Mouse (Mus musculus): ENCODE results near the gene Gm49450.

Gene Gm49450

DNA sequence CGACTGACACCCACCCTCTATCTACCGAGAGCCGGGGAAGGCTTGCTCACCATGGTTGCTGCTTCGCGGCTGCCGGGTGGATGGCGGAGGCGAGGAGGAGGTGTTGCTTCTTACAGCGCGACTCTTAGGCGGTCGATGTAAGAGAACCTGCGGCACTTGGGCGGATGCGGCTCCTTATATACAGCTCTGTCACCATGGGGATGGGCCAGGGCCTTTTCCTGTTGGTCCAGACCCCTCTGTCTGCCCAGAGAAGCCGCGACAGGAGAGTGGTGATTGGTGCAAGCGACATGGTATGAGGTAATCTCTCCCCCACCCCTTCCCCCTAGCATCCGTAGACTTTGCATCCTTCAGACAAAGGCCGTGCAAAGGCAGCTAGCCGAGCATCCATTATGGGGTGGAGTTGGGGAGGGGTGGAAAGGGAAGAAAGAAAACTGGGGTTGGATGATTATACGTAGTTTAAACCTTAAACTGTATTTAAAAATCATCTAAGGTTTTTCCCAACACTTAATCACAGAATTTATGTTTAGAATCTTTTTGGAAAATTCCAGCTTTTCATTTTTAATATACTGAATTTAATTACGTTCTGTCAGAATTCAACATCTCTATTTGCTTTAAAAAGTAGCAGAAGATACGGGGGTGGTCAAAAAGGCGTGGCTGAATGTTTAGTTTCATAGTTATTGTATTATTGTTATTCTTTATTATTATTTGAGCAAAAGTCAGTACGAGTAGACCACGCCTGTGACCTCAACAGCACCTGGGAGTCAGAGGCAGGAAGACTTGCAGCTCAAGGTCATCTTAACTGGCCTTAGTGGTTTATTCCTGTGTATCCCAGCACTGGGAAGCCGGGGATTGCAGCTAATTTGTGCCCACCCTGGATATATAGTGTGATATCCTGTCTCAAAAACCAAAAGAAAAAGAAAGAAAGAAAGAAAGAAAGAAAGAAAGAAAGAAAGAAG, at the start of gene Gm49450, which contains the start of gene Tuba1a:
Gene Gm49450, minus strand, starts transcription at position 151 of the 956 bp plus-strand sequence.
Gene Tuba1a, minus strand, starts transcription at position 303 of the 956 bp plus-strand sequence.
- peak; percentile 86 to 90 for DNase-seq

DNA sequence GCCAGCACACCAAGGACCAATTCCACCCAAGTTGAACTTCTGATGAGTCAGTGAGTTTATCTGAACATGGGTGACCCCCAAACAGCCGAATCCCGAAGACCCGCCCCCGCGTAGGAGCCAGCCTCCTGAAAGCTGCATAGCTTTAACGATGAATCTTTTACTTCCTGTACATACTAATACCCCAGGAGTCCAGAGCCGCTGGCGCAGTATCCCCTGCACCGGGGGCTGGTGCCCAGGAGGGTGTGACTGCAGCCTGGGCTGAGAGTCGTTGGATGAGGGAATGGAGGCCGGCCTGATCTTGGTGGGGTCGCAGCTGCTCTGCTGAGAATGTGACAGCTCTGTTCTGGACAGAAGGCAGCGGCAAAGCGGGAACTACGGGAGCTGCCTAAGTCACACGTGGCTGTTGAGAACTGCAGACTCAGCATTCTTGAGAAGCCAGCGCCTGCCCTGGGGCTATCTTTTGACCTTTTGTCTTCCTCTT, 48.1 kb upstream of the Gm49450 start:
- DNase-seq = no peak

DNA sequence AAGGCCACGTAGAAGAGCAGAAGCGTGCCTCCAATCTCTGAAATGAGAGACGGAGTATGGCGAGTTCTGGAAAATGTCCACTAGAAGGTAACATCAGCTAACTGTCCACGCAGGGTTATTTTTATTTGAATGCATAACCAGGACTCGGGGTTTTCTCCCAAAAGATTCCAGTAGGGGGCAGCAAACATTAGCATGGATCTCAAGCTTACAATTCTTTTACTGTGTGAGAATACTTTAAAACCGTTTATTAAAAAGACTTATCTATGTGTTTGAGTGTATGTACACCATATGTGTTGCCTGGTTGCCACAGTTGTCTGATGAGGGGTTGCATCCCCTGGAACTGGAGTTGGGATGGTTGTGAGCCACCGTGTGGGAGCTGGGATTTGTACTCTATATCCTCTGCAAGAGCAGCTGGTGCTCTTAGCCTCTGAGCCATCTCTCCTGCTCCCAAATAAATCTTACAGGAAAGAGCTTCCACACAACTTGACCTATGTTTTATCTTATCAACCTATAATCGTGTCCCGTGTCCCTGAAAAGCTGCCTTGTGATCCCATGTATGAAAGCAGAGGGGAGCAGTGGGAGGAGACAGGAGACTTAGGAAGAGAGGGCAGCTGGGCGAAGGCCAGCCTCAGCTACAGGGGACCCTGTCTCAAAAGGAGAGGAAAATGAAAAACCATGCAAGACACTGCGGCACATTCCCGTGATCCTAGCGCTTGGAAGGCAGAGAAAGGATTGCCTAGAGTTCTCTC, 47.4 kb upstream of the Gm49450 start:
- peak in 1 of 2 experiments; percentile 57 for DNase-seq

DNA sequence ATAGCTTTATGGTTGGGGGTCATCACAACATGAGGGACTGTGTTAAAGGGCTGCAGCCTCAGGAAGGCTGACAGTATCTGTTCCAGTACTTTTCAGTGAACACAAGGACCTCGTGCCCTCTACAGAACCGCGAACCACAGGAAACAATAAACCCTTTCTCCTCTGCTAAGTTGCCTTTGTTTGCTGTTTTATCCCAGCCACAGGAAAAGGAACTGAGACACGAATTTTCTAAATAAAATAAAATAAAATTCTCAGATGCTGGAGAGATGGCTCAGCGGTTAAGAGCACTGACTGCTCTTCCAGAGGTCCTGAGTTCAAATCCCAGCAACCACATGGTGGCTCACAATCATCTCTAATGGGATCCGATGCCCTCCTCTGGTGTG, 45.4 kb upstream of the Gm49450 start:
- DNase-seq = no peak

DNA sequence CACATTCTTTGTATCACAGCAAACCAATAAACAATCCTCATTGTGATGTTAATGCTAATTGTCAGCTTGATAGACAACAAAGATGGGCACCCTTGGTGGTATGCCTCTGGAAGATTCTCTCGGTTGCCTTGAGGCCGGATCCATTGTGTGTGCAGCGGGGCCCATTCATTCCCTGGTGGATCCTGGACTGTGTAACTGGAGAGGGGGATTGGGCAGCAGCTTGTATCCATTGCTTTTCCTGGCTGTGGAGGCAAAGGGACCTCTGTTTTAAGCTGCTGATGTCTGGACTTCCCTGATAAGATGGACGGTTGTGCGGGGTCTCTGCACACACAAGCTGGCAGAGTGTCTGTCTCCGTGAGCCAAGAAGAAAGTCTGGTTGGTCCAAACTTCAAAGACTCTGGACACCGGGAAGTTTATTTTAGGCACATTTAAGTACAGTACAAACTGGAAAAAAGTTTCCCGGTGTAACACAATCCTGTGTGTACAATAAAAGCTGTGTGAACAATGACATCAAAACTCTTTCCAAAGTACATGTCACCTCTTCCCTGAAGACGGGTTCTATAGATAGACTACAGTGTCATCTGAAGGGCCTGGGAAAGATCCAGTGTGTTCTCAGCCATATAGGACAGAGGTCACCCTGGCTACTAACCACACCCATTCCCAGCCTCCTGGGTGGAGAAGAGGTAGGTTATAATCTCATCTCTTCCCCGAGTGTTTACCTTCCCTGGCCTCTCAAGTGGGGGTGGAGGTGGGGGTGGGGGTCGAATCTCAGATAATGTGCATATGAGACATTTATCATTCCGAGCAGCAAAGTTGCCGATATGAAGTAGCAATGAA, 44.8 kb upstream of the Gm49450 start:
- DNase-seq = no peak

DNA sequence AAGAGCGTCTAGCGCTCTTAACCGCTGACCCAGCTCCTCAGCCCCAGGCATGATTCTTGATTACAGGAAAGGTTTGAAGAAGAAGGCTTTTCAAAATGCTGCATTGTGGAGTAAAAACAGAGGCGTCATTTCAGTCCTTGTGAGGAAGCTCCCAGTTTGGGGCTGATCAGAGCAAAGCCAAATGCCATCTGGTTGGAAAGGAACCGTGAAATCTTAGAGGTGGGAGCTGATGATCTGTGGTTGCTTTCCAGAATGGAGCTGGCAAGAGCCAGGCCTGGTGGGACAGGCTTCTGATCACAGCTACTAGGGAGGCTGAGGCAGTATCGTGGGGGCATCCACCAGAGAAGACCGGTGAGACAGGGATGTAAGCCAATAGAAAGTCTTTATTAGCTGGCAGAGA, 43.5 kb upstream of the Gm49450 start:
- DNase-seq = no peak

DNA sequence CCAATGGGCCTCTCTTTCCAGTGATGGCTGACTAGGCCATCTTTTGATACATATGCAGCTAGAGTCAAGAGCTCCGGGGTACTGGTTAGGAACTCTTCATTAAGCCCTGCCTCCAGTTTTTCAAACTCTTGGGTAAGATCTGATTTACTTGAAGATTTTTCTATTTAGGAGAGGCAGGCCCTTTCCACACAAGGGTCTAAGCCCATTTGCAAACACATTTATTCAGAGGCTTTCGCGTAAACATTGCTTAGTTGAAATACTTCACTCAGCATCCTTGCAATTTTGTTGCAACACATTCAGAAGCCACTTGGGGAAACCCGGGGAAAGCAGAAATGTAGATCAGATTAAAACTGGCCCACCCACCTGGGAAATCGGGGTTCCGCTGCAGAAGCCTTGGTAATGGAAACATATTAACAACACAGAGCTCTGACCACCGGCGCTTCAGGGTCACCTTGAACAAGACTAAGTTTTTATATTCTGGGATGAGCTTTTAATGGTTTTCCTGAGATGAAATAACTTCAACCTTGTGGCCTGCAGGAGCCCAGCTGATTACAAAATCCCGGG, 41.7 kb upstream of the Gm49450 start:
- no peak for DNase-seq

DNA sequence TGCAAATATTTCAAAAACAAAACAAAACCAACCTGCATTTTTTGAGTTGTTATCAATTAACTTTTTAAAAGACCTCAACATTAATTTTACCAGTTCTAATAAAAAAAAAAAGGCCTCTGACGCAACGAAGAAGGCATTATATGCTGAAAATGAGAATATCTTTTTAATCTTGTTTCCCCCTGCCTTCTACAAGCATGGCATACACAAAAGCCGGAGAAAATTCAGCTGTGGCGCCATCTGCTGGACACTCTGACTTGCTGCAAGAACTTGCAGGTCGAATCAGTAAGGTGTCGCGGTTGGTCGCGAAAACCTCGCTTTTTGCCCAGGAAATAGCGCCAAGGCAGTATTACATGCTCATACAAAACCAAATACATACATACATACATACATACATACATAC, 40.5 kb upstream of the Gm49450 start:
- peak; percentile 72 to 83 for DNase-seq

DNA sequence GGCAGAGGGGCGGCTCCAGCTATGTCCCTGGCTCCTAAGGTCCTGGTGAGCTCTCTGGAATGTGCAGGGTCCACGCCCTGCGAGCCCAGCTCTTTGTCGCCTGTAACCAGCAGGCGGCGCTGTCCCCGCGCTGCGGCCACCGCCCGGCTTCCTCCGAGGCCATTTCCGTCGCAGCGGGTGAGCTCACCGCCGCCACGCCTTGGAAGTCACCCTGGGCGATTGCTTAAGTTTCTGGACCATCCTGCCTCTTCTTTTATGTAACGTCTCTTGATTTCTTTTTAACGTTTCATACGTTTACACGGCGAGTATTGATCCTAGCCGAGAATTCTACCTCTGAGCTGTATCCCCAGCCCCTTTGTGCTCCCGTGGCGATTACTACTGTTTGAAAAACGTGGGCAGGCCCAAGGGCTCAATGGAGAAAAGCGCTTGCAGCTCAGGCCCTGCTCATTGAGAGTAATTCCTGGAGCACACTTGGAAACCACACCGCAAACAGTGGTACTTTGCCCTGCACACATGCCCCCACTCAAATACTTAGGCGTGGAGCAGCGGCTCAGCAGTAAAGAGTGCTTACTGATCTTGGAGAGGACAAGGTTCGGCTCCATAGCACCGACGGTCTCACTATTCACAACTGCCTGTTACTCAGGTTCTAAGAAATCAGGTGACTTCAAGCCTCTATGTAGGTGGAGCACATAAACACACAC, 39.9 kb upstream of the Gm49450 start:
- peak; percentile 83 to 93 for DNase-seq

DNA sequence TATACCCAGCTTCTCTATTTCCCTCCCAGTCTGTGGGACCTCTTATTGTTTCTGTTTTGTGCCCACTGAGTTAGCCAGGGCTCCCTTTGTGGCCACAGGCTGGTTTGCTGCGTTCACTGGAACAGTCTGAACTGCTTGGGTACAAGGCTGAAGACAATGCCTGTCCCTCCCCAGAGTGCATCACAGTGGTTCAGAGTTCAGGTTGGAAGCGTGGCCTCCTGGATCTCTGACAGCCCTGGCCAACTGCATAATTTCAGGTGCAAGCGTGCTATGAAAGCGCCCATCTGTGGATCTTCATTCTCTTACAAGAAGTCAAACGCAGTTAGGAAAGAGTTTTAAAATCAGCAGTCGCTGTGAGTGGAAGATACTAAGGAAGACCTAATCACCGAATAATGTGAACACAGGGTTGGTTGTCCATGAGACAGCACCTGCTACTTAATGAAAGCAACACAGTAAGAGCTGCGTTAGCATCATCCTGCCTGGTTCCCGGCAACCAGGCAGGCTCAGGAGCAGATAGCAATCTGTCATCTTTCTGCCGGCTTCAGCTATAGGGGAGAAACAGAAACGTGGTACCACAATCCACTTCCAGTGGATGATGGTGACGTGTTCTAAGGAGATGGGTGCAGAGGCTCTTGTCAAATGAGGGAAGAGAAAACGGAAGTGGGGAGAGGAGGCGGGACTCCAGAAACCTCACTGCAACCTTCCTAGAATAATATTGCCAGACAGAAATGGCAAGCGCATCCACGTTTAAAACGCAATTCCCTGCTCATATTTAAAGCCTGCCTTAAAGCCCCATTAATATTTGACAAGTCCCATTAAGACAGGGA, 38.9 kb upstream of the Gm49450 start:
- DNase-seq = peak; percentile 25 to 45

DNA sequence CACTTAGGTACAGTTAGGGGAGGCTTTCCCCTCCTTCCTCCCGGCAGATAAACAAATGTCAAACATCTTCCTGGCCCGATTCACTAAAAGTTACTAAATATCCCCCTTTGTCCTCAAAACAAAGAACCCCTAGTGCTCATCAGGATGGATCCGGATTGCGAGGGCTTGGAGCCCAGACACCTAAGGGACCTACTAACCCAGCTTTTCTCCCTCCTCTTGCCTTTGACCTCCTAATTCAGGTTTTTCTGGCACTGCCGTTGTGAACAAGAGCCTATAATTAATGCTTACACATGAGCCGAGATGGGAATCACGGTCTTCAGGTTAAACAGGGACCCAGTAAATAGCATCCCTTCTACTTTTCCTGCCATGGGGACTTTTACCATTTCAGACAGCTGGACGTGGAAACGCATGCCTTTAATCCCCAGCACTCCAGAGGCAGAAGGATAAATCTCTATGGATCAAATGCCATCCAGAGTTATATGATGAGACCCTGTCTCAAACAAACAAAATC, 38.2 kb upstream of the Gm49450 start:
- DNase-seq = no peak

DNA sequence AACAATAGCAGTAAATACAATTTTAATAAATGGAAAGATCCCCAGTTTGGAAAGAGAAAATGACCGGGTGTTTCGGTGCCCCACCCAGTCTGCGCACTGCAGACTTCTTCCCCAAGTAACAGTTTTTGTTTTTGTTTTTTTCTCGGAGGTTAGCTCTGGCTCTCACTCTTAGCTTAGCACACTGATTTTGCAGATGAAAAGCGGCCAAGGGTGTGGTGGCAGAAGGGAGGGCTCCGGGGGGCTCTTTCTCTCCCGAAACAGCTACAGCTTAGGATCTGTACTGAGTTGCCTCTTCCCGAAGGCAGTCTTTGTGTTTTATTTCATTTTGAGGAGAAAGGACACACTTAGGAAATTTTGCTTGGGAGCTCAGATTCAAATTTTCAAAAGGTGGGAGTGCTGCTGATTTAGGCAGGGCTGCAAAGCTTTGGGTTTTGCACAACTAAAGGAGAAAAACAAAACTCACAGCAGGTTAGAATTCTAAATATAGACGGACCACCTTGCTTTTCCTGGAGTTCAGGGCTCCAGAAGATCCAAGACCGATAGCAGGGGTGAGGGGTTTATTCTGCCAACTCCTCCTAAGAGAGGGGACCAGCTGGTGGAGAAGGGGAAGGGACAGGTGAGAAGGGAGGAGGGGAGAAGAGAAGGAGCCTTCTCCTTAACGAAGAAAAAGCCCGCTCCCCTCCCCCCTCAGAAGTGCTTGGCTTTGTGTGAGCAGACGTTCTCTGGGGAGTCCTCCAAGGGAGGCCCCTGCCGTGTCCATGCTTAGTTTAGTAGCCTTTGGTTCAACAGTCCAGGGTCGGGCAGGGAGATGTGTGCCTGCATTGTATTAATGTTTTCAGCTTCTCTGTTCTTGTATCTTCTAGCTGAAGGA, 37.6 kb upstream of the Gm49450 start:
- no peak for DNase-seq

DNA sequence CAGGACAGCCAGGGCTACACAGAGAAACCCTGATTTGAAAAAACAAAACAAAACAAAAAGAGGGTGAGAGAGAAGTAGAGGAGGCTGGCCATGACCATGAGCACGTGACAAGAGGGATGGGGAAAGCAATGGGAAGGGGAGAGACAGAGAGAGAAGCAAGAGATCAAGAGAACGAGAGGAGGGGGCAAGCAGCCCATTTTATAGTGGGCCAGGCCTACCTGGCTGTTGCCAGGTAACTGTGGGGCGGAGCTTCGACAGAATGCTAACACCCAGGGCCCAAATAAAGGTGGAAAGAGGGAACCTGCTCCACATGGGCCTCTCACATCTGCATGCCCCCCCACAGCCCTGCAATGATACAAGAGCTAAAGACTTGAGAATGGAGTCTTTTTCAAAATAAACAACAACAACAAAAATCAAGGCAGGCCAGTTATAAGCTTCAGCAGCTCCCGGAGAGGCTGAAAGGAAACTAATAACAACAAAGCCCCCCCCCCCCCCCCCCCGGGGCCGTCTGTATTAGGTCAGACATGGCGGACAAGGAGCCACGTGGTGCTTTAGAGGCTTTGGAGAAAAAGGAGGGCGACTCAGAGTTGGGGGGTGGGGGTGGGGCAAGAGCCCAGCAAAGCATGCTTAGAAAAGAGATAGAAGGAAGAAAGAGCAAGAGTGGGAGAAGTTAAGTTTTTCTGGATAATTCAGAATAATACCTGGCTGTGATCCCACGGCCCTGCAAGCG, 36.5 kb upstream of the Gm49450 start:
- no peak for DNase-seq

DNA sequence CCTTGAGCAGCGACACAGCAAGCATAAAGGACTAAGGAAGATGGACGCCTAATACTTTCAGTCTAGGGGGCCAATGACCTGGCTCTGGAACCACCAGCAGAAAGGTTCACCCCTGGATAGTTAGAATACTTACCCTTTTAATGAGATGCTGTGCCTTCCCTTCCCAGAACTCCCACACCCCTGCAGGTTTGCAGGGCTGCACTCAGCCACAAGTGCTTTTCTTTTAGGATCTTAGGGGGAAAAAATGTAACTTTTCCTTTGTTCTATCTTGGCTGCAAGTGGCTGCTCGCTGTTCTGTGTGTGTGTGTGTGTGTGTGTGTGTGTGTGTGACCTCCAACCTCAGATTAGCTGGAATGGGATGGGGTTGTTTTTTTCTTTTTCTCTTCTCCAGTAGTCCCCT, 35.4 kb upstream of the Gm49450 start:
- DNase-seq = no peak

DNA sequence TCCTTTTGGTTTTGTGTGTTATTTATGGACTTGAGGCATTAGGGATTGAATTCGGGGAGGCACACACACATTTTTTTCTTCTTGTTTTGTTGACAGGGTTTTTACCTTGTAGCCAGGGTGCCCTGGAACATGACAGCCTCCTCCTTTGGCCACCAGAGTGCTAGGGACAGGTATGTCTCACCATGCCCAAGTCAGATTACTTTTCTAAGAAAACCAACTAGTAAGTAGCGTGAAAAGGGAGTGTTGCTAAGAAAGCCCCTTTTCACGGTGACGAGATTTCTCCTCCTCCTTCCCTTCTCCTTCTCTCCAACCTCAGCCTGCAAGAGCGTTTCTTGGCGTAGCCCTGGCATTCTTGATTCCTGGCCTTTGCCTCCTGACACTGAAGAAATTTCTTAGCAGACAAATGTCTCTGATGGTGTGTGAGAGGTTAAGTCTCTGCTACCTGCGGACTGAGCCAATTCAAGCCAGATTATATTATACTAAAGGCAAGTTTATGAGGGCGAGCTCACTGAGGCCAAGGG, 34.4 kb upstream of the Gm49450 start:
- DNase-seq = no peak

DNA sequence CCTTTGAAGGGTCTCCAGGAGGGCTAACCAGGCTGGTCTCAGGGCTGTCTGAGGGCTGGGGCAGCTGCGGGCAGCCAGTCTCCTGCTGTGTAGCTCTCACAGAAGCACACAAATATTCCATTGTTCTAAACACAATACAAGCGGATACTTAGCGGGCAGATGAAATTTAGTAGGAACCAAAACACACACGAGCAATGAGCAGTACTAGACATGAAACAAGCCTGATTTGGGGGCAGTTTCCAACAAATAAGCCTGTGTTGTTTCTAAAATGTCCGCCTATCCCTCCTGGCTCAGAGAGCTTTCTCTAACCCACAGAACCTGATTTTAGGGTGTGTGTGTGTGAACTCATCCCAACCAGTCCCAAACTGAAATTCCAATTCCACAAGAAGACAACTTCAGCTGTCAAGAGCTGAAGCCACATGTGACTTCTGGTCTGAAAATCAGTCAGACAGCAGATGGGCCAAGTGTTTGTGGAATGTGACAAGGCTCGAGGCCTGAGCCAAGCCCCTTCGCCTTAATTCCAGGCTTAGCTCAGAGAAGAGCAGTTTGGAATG, 33.8 kb upstream of the Gm49450 start:
- no peak for DNase-seq

DNA sequence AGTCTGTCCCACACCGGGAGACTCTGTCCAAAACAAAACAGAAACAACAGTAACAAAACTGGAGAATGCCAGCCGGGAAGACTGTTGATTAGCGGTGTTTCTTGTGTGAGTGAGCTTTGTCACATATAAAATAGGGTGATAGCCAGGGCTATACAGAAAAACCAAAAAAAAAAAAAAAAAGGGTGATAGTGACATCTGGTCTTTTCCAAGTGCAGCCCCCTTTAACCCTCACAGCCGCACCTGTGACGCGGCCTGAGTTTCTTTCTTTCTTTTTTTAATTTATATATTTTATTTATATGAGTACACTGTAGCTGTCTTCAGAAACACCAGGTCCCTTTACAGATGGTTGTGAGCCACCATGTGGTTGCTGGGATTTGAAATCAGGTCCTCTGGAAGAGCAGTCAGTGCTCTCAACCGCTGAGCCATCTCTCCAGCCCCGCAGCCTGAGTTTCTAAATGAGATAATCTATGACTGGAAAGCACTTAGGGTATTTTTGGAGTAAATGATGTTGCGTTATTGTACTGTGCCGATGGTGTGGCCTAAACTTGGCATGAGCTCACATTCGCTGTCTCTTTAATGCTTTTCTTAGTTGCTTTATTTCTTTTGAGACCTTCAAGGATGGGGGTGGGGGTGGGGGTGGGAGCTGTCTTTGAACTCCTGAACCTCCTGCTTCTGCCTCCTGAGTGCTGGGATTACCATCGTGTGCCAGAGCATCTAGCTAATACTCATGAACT, 32.8 kb upstream of the Gm49450 start:
- DNase-seq = no peak
